Mouse (Mus musculus) lung, postnatal 0 days (tissue): Measurements from ENCODE around the gene Pax8.

Source experiments
- CTCF ChIP-seq: IDR thresholded peaks from 2 replicates; pipeline ENCODE4 v1.5.1; 2016; ENCODE audit warnings: antibody characterized with exemption, mild to moderate bottlenecking
- EP300 ChIP-seq: IDR thresholded peaks from 2 replicates; pipeline ENCODE4 v1.6.1; 2016; ENCODE audit warnings: antibody characterized with exemption, mild to moderate bottlenecking, control low read depth

- TF ChIP-seq EP300 (no peak), CTCF (no peak)
Observed at GRCm38 (mm10) chr2:24472677-24473076, 2.7 kb downstream of the Pax8 start.
